Mouse (Mus musculus): ENCODE results near the gene Tfcp2. TPM values are rescaled to one million over a fixed set of nuclear protein-coding genes. Genes with fewer than 3 reads are reported as not detected.

Tfcp2 gene
- polyA plus RNA-seq, 1 experiment from 2014 or later: 25.4 TPM

DNA sequence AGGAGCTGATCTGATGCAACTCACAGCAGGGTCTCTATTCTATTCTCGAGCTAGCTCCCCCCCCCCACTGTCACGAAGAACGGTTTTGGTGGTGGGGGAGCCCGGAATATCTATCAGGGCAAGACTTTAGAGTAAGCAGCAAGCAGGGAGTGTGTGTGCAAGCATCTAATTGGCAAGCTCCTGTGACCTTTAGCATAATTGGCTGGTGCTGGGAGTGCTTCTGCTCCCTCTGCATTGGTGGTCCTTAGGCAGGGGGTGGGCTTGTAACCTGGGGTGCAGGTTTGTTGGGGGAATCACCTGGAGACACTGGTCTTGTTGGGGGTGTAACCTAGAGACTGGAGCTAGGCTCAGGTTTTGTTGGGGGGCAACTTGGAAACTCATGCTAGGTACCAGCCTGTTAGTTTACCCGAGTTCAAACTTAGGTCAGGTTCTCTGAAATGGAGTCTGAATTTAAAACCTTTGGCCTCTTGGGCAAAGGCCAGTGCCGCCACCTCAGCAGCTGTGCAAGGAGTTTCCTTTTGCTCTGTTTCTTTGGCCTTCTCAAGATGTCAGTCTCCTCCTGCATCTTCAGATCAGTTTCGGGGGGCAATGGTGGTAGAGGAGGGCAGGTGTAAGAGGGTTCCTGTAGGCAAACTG lies 95.3 kb downstream of the Tfcp2 start:
- no peak overlapping the region for H3K27ac ChIP-seq
- H3K27me3 ChIP-seq: 0 out of 2 replicates have a peak, but pooled peaks cover 7% of the 10 kb centered on the region
- H3K9ac ChIP-seq: no peak overlapping the region
- H3K36me3 ChIP-seq: no peaks in the 10 kb centered on the region
- 73% methylated on average over 7 of the region's 7 CpGs for WGBS
- no peak overlapping the region for H3K4me3 ChIP-seq
- H3K4me2 ChIP-seq: no peak overlapping the region
- peaks cover 6% of the 10 kb centered on the region; the same call in 1 of the 2 replicates for H3K4me1 ChIP-seq
- ATAC-seq (ENCODE audit: insufficient number of reproducible peaks, low FRiP score, low TSS enrichment, low read depth): no peak
- no peaks in the 10 kb centered on the region for H3K9me3 ChIP-seq

DNA sequence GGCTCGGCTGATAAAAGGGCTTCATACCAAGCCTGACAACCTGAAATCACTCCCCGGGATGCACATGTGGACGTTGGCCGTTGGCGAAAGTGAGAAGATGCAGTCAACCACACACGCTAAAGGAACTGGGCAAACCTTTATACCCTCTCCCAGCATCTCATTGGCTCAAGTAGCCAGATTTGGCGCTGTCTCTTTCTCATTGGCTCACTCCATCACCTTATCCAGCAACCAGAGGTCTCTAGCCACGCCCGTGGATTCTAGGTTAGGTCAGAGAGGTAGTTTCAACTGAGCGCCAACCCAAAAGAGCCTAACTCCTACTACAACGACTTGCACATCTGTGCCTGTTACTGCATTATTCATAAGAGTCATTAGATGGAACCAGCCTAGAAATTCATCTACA lies 99.3 kb downstream of the Tfcp2 start:
- peaks cover 14% of the 10 kb centered on the region; the same call in 1 of the 2 replicates for H3K4me1 ChIP-seq
- ATAC-seq (ENCODE audit: insufficient number of reproducible peaks, low FRiP score, low TSS enrichment, low read depth): no peak
- H3K27ac ChIP-seq: no peak overlapping the region
- H3K9me3 ChIP-seq: no peaks in the 10 kb centered on the region
- no peaks in the 10 kb centered on the region for H3K36me3 ChIP-seq
- 81% methylated on average over 11 of the region's 11 CpGs for WGBS
- no peak overlapping the region for H3K4me2 ChIP-seq
- no peak overlapping the region for H3K9ac ChIP-seq
- no peak overlapping the region for H3K4me3 ChIP-seq
- H3K27me3 ChIP-seq: no peaks in the 10 kb centered on the region

DNA sequence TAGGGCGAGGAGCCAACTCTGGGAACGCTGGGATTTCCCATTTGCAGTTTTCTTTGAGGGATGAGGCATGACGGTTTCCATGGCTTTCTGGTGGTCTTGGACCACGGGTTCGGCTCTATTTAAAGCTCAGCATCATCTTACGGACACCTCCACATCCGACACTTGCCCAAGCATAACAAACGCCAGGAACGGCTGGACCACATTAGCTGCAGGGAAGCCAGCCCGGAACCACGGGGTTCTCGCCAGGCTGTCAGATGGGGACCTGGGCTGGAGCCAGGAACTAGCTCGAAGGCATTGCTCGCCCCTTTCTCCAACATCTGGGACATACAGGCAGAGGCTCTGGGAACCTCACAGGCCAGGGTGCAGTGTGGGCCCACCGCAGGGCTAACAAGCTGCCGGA lies 100.6 kb downstream of the Tfcp2 start:
- WGBS: 35% methylated on average over 16 of the region's 16 CpGs
- no peak for ATAC-seq (ENCODE audit: insufficient number of reproducible peaks, low FRiP score, low TSS enrichment, low read depth)

DNA sequence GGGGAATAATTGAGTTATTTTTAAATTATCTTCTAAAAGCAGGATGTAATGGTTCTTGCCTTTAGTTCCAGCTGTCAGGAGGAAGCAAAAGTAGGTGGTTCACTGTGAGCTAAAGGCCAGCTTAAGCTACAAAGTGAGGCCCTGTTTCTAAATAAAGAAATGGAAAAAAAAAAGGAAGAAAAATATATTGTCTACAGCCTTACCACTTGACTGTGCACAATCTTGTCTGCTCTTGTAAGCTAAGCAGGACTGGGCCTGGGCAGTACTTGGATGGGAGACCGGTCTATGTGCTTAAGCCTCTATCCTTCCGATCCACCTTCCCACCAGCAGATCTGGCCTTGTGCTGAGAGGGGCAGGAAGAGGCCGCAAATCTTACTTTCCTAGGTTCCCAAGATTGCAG lies 102.3 kb downstream of the Tfcp2 start:
- Histone ChIP-seq H3K4me1 (peaks cover 10% of the 10 kb centered on the region; the same call in 1 of the 2 replicates), H3K9ac (no peak overlapping the region), H3K9me3 (no peaks in the 10 kb centered on the region), H3K4me3 (no peak overlapping the region), H3K4me2 (no peak overlapping the region), H3K36me3 (no peaks in the 10 kb centered on the region), H3K27me3 (no peaks in the 10 kb centered on the region), H3K27ac (no peak overlapping the region)
- 87% methylated on average over 3 of the region's 3 CpGs for WGBS
- no peak for ATAC-seq (ENCODE audit: insufficient number of reproducible peaks, low FRiP score, low TSS enrichment, low read depth)

More for the DNA sequence above, 100.6 kb downstream of the Tfcp2 start:
- Histone ChIP-seq H3K27me3 (no peaks in the 10 kb centered on the region), H3K9ac (no peak overlapping the region), H3K4me2 (no peak overlapping the region; the same call in 1 of the 2 replicates), H3K36me3 (no peaks in the 10 kb centered on the region), H3K4me1 (peaks cover 10% of the 10 kb centered on the region; the same call in 1 of the 2 replicates), H3K9me3 (no peaks in the 10 kb centered on the region), H3K4me3 (no peak overlapping the region), H3K27ac (peak overlapping the region; percentile 62; the same call in 1 of the 2 replicates)

DNA sequence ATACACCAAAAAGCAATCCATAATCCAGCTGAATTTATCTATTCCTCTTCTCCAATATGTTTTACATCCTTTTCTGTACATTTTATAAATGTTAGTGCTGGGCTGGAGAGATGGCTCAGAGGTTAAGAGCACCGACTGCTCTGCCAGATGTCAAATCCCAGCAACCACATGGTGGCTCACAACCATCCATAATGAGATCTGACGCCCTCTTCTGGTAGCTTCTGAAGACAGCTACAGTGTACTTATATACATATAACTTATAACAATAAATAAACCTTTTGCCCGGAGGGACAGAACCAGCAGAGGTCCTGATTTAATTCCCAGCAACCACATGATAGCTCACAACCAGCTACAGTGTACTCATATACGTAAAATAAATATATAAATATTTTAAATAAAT lies 103.2 kb downstream of the Tfcp2 start:
- Histone ChIP-seq H3K4me1 (peaks cover 17% of the 10 kb centered on the region), H3K9ac (no peak overlapping the region), H3K4me2 (no peak overlapping the region), H3K9me3 (no peaks in the 10 kb centered on the region), H3K4me3 (no peak overlapping the region), H3K27me3 (no peaks in the 10 kb centered on the region), H3K27ac (no peak overlapping the region), H3K36me3 (no peaks in the 10 kb centered on the region)
- WGBS: 72% methylated on average over 4 of the region's 4 CpGs
- no peak for ATAC-seq (ENCODE audit: insufficient number of reproducible peaks, low FRiP score, low TSS enrichment, low read depth)

Other genes starting within 250 kb of the Tfcp2 start
- 4.8 and 6.3 TPM in 2 replicates for gene Mettl7a1, start 247.9 kb downstream of the Tfcp2 start, polyA plus RNA-seq (2015; fragmentation: Nextera tagmentation; extraction: Ambion mirVana)
- gene Mettl7a3, start 217.1 kb downstream of the Tfcp2 start, polyA plus RNA-seq (2015; fragmentation: Nextera tagmentation; extraction: Ambion mirVana): 0.35 and 0.71 TPM in 2 replicates
- gene Methig1, start 198.9 kb downstream of the Tfcp2 start, polyA plus RNA-seq (2015; fragmentation: Nextera tagmentation; extraction: Ambion mirVana): not detected in 2 replicates
- not detected in 2 replicates for gene Mettl7a2, start 198.8 kb downstream of the Tfcp2 start, polyA plus RNA-seq (2015; fragmentation: Nextera tagmentation; extraction: Ambion mirVana)
- gene Higd1c, start 187.5 kb downstream of the Tfcp2 start, polyA plus RNA-seq (2015; fragmentation: Nextera tagmentation; extraction: Ambion mirVana): not detected in 2 replicates
- 0.06 TPM in 1 of 2 replicates, not detected in the other for gene Gm5475, start 129.9 kb downstream of the Tfcp2 start, polyA plus RNA-seq (2015; fragmentation: Nextera tagmentation; extraction: Ambion mirVana)
- 20.6 and 21.6 TPM in 2 replicates for gene Slc11a2, start 126.9 kb downstream of the Tfcp2 start, polyA plus RNA-seq (2015; fragmentation: Nextera tagmentation; extraction: Ambion mirVana)
- 29.6 and 30.5 TPM in 2 replicates for gene Letmd1, start 83.0 kb downstream of the Tfcp2 start, polyA plus RNA-seq (2015; fragmentation: Nextera tagmentation; extraction: Ambion mirVana)
- gene Csrnp2, start 56.5 kb downstream of the Tfcp2 start, polyA plus RNA-seq (2015; fragmentation: Nextera tagmentation; extraction: Ambion mirVana): 13.6 and 15.9 TPM in 2 replicates
- 4.9 and 7.4 TPM in 2 replicates for gene Pou6f1, start 48.0 kb upstream of the Tfcp2 start, polyA plus RNA-seq (2015; fragmentation: Nextera tagmentation; extraction: Ambion mirVana)
- 166 and 185 TPM in 2 replicates for gene Dazap2, start 63.3 kb upstream of the Tfcp2 start, polyA plus RNA-seq (2015; fragmentation: Nextera tagmentation; extraction: Ambion mirVana)
- 34.8 and 36.6 TPM in 2 replicates for gene Smagp, start 84.9 kb upstream of the Tfcp2 start, polyA plus RNA-seq (2015; fragmentation: Nextera tagmentation; extraction: Ambion mirVana)
- gene Bin2, start 117.5 kb upstream of the Tfcp2 start, polyA plus RNA-seq (2015; fragmentation: Nextera tagmentation; extraction: Ambion mirVana): 4.8 and 4.9 TPM in 2 replicates
- gene Cela1, start 135.9 kb upstream of the Tfcp2 start, polyA plus RNA-seq (2015; fragmentation: Nextera tagmentation; extraction: Ambion mirVana): 4.2 and 6.3 TPM in 2 replicates
- gene Galnt6, start 177.4 kb upstream of the Tfcp2 start, polyA plus RNA-seq (2015; fragmentation: Nextera tagmentation; extraction: Ambion mirVana): 6.3 and 7.3 TPM in 2 replicates
- 3.2 and 3.7 TPM in 2 replicates for gene Slc4a8, start 209.7 kb upstream of the Tfcp2 start, polyA plus RNA-seq (2015; fragmentation: Nextera tagmentation; extraction: Ambion mirVana)